Mouse (Mus musculus) spleen, embryonic (tissue): ENCODE measurements around the gene Asb10.

Experiments used
- CTCF ChIA-PET: fragments of 350-600 bp; sonication (Branson Sonifier 250); formaldehyde crosslinking; loops from one replicate; lab custom pipeline; 2022; lab: Charles Lee

Gene Asb10

DNA sequence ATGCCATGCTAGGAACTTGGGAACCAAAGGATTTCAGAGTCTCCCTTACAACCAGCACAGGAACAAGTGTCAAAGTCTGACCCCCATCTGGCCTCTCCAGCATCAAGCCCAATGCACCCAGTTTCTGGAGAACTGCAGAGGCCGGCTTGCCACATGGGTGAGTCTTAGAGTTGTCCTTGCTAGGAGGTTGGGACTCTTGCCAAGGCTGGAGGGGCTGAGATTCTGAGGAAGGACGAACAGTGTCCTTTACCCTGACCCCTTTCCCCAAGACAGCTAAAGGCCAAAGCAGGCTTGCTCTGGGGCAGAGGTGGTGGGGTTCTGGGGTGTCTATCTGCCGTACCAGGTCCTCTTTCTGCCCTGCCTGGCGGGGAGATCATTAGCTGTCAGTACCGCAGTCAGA, 4.3 kb downstream of the Asb10 start:
- CTCF ChIA-PET, result interaction anchor here (0.7 kb wide), 1 partner anchor 14 kb away, joined by 3 read pairs; no protein-coding TSS in a partner anchor

- CTCF ChIA-PET, result no interaction called here
Measured at GRCm38 (mm10) chr5:24535731-24536130, 5.0 kb downstream of the Asb10 start.

GRCm38 (mm10) chr5:24534292-24534691, 6.5 kb downstream of the Asb10 start:
- CTCF ChIA-PET, result interaction anchor here (0.7 to 0.8 kb wide), 2 partner anchors 51 to 758 kb away, joined by 3 read pairs; no protein-coding TSS in a partner anchor

GRCm38 (mm10) chr5:24533391-24533790, 7.4 kb downstream of the Asb10 start:
- CTCF ChIA-PET, result interaction anchor here (0.6 kb wide), 1 partner anchor 237 kb away, joined by 4 read pairs; no protein-coding TSS in a partner anchor

DNA sequence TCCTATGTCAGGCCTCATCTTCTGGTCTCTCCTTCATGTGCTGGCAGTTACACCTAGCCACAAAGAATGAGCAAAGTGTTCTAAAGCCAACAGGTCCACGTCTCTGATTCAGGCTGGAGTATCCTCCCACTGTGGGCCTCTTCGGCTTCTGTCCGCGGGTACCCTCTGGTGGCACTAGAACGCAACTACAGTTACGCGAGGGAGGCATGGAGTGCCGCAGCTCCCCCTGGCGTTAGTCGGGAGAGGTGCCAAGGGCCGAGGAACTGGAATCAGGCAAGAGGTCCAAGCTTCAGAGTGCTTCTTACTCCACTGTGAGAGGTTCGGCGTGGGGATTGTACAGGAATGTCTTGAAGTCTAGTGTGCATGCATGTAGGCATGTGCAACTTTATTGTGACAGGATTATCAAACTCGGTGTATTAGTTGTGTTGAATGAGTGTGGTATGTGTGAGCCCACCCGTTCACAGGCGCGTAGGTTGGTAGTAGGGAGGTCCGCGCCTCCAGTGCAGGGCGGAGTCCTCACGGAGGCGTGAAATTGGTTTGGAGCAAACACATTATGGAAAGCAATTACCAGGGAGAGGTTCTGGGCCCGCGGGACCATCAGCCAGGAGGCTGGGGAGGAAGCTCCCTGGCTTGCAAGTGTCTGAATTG, 10.6 kb downstream of the Asb10 start:
- CTCF ChIA-PET, result interaction anchor here (1.0 kb wide), 1 partner anchor 9 kb away, joined by 4 read pairs; no protein-coding TSS in a partner anchor

DNA sequence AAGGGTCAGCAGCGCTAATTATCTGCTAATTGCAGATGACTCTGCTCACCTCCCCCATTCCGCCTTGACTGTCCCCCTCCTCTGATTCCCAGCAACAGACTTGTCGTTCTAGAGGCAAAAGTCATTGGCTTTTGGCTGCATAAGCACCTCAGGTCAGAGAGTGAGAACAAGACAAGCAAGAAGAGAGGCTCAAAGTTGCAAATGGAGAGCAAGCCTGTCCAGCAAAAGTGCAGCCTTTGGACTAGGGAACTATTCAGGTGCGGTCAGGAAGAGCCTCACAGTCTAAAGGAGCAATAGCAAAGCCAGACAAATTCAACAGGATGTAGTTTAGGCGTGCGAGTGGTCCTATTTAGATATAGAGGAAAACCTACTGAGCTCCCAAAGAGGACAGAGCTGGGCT, 13.0 kb downstream of the Asb10 start:
- CTCF ChIA-PET, result no interaction called here

DNA sequence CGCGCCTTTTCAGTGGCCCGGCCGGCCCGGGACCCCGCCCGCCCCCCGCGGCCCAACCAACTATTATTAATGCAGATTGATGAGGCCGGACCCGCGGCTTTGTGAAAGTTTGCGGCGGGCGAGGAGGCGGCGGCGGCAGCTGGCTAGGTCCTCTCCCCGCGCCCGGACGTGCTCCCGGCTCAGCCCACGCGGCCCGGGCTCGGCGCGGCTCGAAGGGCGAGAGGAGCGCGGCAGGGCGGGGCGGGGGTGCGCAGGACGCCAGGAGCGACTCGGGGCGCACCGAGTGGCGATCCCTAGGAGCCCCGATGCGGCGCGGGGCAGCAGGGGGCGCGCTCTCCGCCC, 13.9 kb downstream of the Asb10 start, which contains the start of gene Gbx1:
Gene Gbx1, minus strand, starts transcription at position 314 of the 342 bp plus-strand sequence.
- CTCF ChIA-PET, result no interaction called here

DNA sequence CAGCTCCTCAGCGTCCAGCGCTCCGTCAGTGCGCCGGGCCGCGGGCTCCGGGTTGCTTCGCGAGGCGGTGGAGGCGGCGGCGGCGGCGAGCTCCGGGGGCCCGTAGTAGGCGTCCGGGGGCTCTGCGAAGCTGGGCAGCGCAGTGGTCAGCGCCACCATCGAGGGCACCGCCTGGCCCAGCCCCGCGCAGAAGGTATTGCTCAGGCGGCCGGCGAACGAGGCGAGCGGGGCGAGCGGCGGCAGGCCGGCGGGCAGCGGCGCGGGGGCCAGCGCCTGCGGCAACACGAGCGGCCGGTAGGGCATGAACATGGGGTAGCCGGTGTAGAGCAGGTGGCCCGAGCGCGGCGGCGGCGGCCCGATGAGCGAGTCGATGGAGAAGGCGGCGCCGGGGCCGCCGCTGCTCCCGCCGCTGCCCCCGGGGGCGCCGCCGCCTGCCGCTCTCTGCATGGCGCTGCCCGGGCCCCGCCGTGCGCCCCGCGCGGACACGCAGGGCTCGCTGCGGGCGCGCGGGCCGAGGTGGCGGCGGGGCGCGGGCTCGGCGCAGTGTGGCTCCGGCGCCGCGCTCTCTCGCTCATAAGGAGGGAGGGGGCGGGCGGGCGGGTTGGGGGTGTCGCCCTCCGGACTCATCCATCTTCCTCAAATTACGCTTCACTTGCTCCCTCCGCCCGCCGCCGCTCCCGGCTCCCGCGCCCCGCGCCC, 14.4 kb downstream of the Asb10 start:
- CTCF ChIA-PET, result no interaction called here

GRCm38 (mm10) chr5:24525360-24526189, 15.2 kb downstream of the Asb10 start:
- CTCF ChIA-PET, result no interaction called here

GRCm38 (mm10) chr5:24524522-24524921, 16.3 kb downstream of the Asb10 start:
- CTCF ChIA-PET, result no interaction called here

DNA sequence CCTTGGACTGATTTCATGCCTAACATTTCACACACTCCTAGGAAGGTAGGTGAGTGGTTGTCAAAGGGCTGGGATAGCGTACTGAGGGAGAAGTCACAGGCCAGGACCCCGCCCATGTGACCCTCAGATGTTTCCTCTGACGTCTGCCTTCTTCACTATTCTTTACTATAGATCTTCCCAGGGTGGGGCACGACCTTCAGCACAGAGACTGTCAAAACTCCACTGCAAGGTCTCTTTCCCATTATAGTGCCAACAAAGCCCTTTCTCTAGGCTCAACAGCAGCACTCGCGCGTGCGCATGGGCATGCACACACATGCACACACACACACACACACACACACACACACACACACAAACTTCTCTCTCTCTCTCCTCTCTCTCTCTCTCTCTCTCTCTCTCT, 17.0 kb downstream of the Asb10 start:
- CTCF ChIA-PET, result no interaction called here

GRCm38 (mm10) chr5:24521366-24521765, 19.4 kb downstream of the Asb10 start:
- CTCF ChIA-PET, result interaction anchor here (1.1 kb wide), 1 partner anchor 9 kb away, joined by 4 read pairs; no protein-coding TSS in a partner anchor

DNA sequence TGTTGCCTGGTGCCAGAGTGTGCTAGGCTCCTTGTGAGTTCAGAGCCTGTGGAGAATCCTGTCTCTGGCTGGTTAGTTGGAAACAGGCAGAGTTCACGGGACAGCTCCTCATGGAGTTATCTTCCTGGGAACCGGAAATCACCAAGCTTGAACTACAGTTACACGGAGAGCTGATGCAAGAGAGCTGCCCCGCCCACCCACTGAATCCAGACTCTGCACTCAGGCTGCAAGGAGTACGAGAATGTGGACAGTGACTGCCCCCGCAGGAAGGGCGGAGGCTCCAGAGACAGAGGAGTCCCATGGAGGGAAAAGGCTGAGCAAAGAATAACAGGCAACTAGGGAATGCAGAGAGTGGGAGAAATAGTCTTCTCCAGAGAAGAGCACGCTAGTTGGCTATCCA, 28.5 kb downstream of the Asb10 start:
- CTCF ChIA-PET, result no interaction called here

GRCm38 (mm10) chr5:24510635-24511034, 30.1 kb downstream of the Asb10 start:
- CTCF ChIA-PET, result no interaction called here

DNA sequence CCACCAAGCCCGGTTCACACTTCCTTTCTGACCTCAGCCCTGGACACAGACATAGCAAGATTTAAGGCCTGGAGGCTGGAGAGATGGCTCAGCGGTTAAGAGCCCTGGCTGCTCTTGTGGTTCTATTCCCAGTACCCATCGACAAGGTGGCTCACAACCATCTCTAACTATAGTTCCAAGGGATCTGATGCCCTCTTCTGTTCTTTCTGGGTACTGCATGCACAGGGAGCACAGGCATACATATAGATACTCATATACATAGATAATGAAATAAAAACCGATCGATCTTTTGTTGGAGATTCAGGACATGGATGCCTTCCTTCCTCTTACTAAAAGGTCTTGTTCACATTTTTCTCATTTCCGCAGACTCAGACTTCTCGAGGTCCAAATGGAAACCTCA, 32.4 kb downstream of the Asb10 start:
- CTCF ChIA-PET, result interaction anchor here (0.7 kb wide), 1 partner anchor 93 kb away, joined by 4 read pairs; no protein-coding TSS in a partner anchor

DNA sequence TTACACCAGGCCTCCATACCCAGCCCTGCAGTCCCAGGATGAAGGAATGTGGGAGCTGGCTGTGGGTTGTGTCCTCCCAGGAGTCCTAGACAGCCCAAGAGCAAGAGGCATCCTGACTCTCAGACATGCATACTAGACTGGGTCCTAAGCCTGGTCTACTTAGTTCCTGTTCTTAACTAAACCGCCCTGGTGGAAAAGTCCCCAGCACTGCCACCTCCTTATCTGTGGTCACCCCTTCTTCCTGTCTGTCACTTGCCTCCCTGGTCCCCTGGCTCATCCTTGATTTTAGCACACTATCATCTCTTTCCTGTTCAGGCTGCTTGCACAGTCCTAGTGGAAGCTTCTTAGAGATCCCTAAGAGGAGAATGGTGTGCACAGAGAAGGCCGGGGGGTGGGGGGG, 35.3 kb downstream of the Asb10 start:
- CTCF ChIA-PET, result no interaction called here

- CTCF ChIA-PET, result no interaction called here
Measured at GRCm38 (mm10) chr5:24502786-24503185, 38.0 kb downstream of the Asb10 start.

GRCm38 (mm10) chr5:24500851-24501250, 39.9 kb downstream of the Asb10 start:
- CTCF ChIA-PET, result no interaction called here

- CTCF ChIA-PET, result no interaction called here
Measured at GRCm38 (mm10) chr5:24499113-24499512, 41.7 kb downstream of the Asb10 start.

GRCm38 (mm10) chr5:24497526-24497925, 43.3 kb downstream of the Asb10 start:
- CTCF ChIA-PET, result interaction anchor here (0.6 kb wide), 1 partner anchor 291 kb away, joined by 3 read pairs; no protein-coding TSS in a partner anchor

DNA sequence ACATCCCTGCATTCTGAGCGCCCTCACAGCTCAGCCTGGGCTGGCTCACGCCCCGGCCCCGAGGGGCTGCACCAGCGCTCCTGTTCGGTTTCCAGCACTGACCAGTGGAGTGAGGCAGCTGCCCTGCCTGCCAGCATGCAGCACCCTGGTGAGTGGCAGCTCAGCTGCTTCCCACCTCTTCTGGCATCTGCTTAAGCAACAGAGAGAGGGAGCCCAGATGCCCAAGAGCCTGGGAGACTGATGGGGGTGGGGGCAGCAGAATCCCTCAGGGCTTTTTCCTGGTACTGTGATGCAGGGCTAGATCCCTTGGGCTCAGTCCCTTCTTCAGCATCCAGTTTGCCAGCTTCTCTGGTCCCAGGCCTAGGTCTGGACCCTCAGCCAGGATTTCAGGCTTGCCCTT, 44.0 kb downstream of the Asb10 start:
- CTCF ChIA-PET, result no interaction called here

- CTCF ChIA-PET, result no interaction called here
Measured at GRCm38 (mm10) chr5:24495019-24495418, 45.8 kb downstream of the Asb10 start.
